Mouse (Mus musculus): ENCODE results near the gene Cenpb.

DNA sequence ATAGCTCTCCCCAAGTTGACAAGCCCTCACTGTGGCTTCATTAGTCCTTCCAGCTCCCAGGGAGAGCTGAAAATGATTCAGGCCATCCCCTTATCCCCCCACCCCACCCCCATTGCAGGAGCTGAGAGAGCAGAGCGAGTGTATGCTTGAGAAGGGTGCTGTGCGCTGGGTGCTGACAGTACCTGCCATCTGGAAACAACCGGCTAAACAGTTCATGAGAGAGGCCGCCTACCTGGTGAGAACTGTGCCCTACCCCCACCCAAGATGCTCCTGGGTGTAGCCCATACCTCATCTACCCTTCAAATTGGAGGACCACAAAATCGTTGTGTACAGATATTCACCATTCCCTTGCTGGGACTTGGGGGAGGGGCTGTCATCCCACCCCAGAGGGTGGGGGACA, 40.6 kb downstream of the Cenpb start:
- TF ChIP-seq CTCF (IDR thresholded peaks at IDR 0.05; ENCODE audit: low read depth) (no peak), EP300 (IDR thresholded peaks at IDR 0.05; ENCODE audit: low read depth) (no peak)

Measured in heart, postnatal 0 days (tissue).